Mouse (Mus musculus) megakaryocyte, embryonic 14.5 days (primary cell): ENCODE measurements around the gene Rbm20.

Source experiments
- FLI1 ChIP-seq: IDR thresholded peaks from 2 replicates; pipeline ENCODE4 v1.6.1; 2012; ENCODE audit warnings: low read length, inconsistent platforms, mixed read lengths
- GATA1 ChIP-seq: IDR thresholded peaks from 3 replicates; pipeline ENCODE4 v1.6.1; 2012; ENCODE audit warnings: mixed read lengths, low read length, inconsistent platforms, borderline replicate concordance

- TF ChIP-seq GATA1, result no peak
- TF ChIP-seq FLI1, result no peak
Observed at GRCm38 (mm10) chr19:53699671-53700070, 22.6 kb downstream of the Rbm20 start.
